Mouse (Mus musculus) right cerebral cortex, postnatal 4 days (tissue): ENCODE results near the gene Ncoa6.

ENCODE experiments used
- DNase-seq: peaks from one replicate; pipeline ENCODE4 v3.0.0-alpha.2; 2022

The Ncoa6 gene

DNA sequence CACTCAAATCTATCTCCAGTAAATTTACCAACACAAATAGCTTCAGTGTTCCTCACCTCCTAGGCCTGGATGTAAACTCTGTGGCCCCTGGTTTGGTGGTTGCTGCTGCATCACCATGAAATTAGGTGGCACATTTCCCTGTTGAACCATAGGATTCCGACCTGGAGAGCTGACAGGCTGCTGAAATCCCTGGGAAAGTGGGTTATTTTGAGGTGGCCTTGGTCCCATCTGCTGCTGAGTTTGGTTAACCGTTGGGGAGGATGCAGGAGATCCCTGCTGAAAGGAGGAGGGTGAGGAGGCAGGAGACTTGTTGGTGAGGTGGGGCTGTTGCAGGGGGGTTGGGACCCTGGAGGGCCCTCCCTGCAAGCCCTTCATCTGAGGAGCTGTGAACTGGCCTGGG, 52.8 kb downstream of the Ncoa6 start:
- no peak for DNase-seq

DNA sequence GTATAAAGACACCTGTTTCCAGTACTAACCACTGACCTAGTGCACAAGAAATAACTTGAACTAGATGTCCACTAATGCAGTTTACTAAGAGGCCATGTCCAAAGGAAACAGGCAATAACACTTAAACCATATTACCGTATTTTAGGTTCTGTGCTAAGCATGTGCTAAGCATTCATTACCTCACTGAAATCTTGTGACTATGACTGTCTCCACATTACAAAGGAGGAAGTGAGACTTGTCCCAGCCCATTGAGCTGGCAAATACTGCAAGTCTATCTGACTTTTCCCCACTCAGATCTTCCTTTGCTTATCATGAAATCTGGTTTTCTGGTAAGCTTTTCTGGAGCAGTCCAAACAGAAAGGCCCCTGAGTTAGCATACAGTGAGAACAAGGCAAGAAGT, 69.1 kb downstream of the Ncoa6 start:
- no peak for DNase-seq

DNA sequence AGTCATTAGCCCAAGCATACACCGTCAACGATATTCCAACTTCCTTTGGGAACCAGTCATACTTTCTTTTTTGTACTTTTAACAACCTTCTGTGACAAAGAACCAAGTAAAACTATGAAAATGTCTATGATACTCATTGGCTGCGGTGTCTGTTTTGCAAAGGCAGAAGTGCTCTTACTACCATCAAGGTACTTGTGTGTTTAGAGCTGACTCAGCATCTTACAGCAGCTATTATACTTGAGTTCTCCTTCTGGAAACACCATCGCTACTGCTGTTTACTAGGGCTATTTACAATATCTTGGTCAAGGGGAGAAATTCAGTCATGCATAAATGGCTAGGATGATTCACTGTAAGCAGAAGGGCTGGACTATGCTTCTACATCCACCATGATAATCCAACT, 71.8 kb downstream of the Ncoa6 start:
- DNase-seq, result no peak

DNA sequence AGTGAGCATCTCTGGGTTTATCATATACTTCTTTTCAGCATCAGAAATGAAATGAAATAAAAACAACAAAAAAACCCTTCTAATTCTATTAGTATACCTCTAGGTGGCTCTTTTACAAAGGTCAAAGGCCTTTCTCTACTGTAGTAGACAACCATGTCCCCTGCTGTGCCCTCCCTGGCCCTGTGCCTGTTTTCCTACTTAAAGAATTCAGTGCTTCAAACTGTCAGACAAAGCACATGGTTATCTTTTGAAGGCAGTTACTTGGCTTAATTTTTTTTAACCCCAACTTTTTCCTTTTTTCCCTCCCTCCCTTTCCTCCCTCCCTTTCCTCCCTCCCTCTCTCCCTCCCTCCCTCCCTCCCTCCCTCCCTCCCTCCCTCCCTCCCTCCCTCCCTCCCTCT, 73.4 kb downstream of the Ncoa6 start:
- DNase-seq, result no peak

GRCm38 (mm10) chr2:155394586-155394985, 79.1 kb downstream of the Ncoa6 start:
- no peak for DNase-seq

DNA sequence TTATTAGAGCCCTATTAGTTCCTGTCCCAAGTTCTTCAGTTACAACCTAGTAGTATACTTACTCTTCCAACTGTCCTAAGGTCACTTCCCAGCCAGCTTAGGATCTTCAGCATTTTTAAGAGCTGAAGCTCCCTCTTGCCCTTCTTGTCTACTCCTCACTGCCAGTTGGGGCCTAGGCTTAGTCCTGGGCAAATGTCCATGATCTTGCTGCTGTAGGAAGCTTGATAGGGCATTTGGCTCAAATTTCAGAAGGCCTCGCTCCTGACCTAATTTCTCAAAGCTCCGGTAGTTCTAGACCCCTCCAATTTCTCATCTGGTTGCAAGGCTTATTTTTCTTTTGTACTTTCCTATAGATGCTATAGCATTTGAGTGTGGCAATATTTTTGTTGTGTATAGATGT, 85.1 kb downstream of the Ncoa6 start:
- no peak for DNase-seq

DNA sequence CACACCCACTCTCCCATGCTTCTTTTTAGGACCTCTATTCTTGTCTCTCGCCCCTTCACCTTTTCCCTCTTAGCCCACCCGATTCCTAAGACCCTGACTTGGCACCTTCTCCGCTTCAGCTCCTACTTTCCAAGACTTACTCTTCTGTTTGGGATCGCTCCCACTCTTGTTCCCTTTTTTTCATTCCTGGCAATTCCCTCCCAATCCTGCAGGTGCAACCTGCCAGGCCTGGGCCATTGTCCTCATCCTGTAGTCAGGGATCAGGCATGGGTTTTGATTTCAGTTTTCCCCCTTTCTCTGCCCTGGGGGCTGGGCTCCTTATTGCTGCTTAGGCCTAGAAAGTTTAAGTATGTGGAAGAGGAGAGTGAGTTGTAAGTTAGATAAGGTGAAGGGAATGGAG, 86.6 kb downstream of the Ncoa6 start:
- no peak for DNase-seq

DNA sequence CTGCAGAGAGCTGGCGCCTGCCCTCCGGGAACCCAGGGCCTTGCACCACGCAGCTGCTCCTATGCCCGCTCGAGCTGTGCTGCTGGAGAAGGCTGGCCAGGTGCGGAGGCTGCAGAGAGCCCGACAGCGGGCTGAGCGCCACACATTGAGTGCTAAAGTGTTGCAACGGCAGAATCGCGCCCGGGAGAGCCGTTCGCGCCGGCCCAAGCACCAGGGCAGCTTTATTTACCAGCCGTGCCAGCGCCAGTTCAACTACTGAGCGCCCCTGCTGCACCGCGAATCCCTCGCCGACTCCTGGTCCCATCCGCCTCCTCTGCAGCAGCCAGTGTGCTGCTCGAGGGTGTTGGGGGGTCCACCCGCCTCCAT, 87.2 kb downstream of the Ncoa6 start:
- peak; percentile 19 for DNase-seq

DNA sequence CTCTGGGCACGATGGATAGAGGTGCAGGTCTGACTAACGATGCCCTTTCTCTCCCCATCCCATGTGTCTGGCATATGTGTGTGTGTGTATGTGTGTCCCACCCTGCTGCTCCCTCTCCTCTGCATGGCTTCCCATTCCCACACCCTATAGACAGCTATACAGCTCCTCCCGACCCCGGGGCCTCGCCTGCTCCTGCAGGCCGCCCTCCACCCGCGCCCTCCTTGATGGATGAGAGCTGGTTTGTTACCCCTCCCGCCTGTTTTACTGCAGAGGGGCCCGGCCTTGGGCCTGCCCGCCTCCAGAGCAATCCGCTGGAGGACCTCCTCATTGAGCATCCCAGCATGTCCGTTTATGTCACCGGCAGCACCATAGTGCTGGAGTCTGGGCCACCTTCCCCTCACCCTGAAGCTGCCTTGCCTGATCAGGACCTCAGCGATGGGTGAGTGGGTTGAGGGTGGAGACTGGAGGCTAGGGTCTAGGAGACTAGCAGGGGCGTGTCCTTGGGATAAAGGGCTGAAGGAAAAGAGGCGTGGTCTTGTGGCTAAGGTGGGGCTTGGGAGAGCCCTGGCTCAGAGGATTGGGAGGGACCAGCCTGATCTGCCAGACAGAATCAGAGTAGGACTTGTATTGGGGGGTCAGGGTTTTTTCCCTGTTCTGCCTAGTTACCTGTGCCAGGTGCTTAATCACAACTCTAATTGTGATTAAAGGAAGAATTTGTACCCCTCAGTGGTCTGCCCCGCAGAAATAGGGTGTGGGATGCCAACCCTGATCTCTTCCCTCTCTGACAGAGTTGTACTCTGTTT, 87.8 kb downstream of the Ncoa6 start:
- peak; percentile 7 for DNase-seq

GRCm38 (mm10) chr2:155385090-155385489, 88.6 kb downstream of the Ncoa6 start:
- peak; percentile 84 for DNase-seq

DNA sequence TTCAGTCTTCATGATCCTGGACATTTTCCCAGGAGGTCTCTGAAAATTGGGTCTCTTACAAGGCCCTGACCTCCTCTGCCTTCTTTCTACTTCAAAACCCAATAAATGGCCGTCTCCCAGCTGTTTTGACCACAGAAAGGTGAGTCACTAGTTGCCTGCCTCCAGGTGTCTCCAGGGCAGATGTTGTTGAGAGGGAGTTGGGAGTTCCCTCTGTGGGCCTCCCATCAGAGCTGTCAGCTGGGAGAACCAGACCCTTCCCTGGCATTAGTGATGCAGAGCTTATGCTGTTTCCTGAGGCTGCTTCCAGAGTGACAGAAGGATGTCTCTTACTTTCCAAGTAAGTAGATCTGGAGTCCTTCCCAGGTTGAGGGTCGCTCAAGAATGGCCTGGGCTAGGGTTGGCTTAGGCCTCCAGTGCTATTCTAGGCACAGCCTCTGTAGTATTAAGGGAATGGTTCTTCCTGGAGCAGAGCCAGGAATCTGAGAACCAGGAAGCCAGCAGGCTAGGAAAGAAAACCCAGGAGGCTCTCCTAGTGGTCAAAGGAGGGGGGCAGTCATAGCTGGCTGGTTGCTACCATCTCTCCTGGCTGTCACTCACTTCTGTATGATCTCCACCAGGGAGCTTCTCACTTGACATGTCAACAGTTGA, 90.8 kb downstream of the Ncoa6 start:
- peak; percentile 17 for DNase-seq

DNA sequence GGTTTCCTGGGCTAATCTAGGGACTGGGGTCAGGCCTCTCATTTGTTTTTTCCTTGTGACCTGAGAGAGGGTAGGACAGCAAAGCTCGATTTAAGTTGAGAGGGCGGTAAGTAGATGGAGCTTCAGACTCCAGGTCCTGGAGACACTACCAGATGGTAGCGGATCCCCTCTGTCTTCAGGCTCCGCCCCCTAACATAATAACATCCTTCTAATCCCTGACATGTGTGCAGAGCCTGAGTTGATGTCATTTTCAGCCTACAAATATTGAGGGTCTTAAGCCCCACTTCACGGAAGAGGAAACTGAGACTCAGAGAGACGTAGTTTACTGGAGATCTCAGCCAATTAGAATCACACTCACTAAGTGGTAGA, 91.4 kb downstream of the Ncoa6 start:
- no peak for DNase-seq

DNA sequence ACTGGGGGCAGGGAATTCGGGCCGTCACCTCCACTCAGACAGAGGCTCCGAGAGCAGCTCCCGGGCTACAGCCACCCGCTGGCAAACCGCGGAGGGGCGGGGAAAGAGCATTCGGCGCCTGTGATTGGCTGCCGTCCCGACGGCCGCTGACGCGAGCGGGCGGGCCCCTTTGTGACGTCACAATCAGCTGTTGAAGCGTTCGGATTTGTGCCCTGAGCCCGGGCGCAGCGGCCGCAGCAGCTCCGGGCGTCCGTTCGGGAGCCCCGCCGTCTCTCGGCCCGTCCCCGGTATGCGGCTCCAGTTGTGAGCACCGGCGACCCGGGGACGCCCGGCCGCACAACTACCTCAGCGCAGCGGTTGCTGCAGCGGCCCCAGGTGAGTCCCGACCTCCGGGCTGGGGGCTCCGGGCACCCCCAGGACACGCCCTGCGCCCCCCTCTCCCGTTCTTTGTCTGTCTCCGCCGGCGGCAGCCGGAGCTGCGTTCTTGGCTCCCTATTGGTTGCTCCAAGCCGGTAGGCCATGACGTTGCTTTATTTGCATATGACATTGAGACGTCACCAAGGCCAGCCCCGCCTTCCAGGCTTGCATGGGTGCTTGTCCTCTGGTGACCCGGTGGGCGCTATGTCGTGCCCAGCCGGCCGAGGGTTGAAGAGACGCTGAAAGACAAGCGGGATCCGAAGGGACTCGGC, 91.9 kb downstream of the Ncoa6 start:
- DNase-seq, result peak; percentile 98

GRCm38 (mm10) chr2:155381060-155381437, 92.6 kb downstream of the Ncoa6 start:
- no peak for DNase-seq

- no peak for DNase-seq
These were observed 93.2 kb downstream of the Ncoa6 start, which contains the start of gene Trp53inp2 for GRCm38 (mm10) chr2:155380261-155381059. Gene Trp53inp2, plus strand, starts transcription at chr2:155381059.

DNA sequence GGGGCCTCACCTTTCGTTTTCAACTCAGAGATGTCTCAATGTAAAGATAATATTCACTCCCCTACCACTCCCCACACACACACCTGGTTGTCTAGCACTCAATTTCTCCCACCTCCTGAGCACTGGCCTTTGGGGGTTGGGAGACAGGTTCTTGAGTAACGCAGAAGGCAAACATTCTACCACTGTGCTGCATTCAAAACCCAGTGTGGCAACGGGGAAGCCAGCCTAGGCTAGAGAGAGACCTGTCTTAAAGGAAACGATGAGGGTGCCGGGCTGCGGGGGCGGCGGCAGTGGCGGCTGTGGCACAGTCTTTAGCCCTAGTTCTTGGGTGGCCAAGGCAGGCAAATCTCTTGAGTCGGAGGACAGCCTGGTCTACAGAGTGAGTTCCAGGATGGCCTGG, 97.5 kb downstream of the Ncoa6 start:
- no peak for DNase-seq

- no peak for DNase-seq
These were observed 99.2 kb downstream of the Ncoa6 start for GRCm38 (mm10) chr2:155374521-155374920.

DNA sequence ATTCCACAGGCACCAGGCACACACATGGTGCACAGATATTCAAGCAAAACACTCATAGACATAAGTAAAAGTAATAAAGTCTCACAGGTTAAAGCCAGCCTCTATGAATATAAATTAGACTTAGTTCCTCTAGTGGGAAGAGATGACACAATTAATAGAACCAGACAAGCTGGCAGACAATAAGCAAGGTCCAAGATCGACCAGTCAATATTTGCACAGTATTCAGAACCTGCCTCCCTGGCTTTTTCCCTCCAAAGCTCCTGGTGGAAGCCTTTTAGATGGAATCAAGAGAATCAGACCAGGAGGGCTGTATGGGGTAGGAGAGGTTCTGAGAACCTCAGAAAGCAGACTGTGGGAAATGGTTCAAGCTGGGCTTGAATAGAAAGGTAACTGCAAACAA, 99.8 kb downstream of the Ncoa6 start:
- no peak for DNase-seq

DNA sequence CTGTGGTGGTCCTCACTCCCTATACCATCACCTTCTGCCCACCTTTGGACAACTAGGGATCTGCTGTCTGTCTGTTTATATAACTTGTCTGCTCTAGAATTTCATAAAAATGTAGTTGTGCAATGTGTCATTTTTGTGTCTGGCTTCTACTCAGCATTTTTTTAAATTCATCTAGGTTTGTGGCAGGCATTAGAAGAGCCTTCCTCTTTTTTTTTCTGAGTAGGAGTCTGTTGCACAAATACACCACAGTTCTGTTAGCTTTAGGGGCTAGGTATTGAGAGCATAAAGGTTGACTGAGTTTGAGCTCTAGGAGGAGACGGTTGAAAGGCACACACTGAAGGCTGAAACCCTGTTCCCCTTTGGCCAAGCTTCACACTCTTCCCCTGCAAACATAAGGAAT, 100.4 kb downstream of the Ncoa6 start:
- no peak for DNase-seq

GRCm38 (mm10) chr2:155372451-155372850, 101.2 kb downstream of the Ncoa6 start:
- DNase-seq, result no peak

- DNase-seq, result no peak
These were observed 104.3 kb downstream of the Ncoa6 start for GRCm38 (mm10) chr2:155369333-155369883.

DNA sequence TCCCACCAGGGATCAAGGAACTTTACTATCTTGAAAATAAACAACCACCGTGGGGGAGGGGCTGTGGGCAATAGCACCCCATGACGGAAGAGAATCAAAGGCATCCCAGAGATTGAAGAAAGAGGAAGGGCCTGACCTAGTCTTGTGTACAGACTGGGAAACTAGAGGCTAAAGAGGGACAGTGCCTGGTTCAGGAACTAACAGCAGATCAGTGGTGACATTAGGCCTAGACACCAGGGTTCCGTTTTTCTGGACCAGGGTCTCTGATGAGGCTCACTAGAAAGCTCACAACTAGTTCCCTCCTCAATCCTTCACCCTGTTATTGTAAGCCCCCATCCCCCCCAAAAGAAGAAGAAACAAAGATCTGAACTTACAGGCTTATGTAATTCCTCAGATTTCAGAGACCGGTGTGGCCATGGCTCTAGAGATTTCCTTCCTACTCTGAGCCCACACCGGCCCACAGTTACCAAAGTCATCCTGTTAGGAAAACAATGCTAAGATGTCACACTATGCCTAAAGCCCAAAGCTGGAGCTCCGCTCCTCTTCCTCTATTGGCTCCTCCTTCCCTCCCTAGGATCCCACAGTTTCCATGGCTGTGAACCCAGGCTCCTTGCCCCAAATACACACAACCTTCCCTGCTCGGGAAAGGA, 105.9 kb downstream of the Ncoa6 start:
- DNase-seq, result no peak
